Mouse (Mus musculus) heart, postnatal 0 days (tissue): ENCODE measurements around the gene Plekha5. TPM values are rescaled to one million over a fixed set of nuclear protein-coding genes. Genes with fewer than 3 reads are reported as not detected.

Source experiments
- ATAC-seq: fragments of 200-750 bp; cut with Nextera tagmentation; 2 replicates; pipeline ENCODE4 v1.8.0; 2017; ENCODE audit warnings: low read depth, moderate number of reproducible peaks, moderate library complexity; ENCODE audit not compliant: insufficient read depth
- DNase-seq: peaks from one replicate; pipeline ENCODE4 v3.0.0-alpha.2; 2016; ENCODE audit warnings: low spot score
- H3K27ac ChIP-seq: fragments of 300-500 bp; sonication (generic); 2 replicates; pipeline ENCODE4 v1.5.1; 2014; ENCODE audit warnings: low read depth, mild to moderate bottlenecking
- H3K27me3 ChIP-seq: fragments of 300-500 bp; sonication (generic); 2 replicates; pipeline ENCODE4 v1.6.1; 2014; ENCODE audit warnings: low read length, mixed read lengths; ENCODE audit not compliant: control insufficient read depth, insufficient read depth
- H3K36me3 ChIP-seq: fragments of 300-500 bp; sonication (generic); replicated peaks from 2 replicates; pipeline ENCODE4 v1.6.1; 2014; ENCODE audit warnings: low read length, mixed read lengths; ENCODE audit not compliant: control insufficient read depth, insufficient read depth
- H3K4me1 ChIP-seq: fragments of 300-500 bp; sonication (generic); 2 replicates; pipeline ENCODE4 v1.6.1; 2014; ENCODE audit warnings: antibody characterized with exemption; ENCODE audit not compliant: control insufficient read depth, insufficient read depth
- H3K4me2 ChIP-seq: fragments of 300-500 bp; sonication (generic); 2 replicates; pipeline ENCODE4 v1.6.1; 2014; ENCODE audit warnings: low read depth, mild to moderate bottlenecking, low read length, moderate library complexity
- H3K4me3 ChIP-seq: fragments of 300-500 bp; sonication (generic); 2 replicates; pipeline ENCODE4 v1.5.1; 2014; ENCODE audit warnings: low read depth, low read length
- H3K9ac ChIP-seq: fragments of 300-500 bp; sonication (generic); replicated peaks from 2 replicates; pipeline ENCODE4 v1.6.1; 2014; ENCODE audit warnings: low read depth, low read length, mixed read lengths
- H3K9me3 ChIP-seq: fragments of 300-500 bp; sonication (generic); replicated peaks from 2 replicates; pipeline ENCODE4 v1.6.1; 2016; ENCODE audit warnings: low read length; ENCODE audit not compliant: control insufficient read depth
- CTCF ChIP-seq: IDR thresholded peaks from 2 replicates; pipeline ENCODE4 v1.5.1; 2016; ENCODE audit warnings: antibody characterized with exemption, control low read depth, low read depth
- EP300 ChIP-seq: IDR thresholded peaks from 2 replicates; pipeline ENCODE4 v1.6.1; 2016; ENCODE audit warnings: antibody characterized with exemption, low read depth
- WGBS: fragments of 180-500 bp; shearing (Covaris S2); extraction: QIAGEN DNeasy Blood & Tissue Kit; methylation state at CpG from one replicate; pipeline ENCODE4 v1.1.7; 2014; 5-methylcytosine and 5-hydroxymethylcytosine counted together
- polyA plus RNA-seq: library from polyadenylated mRNA; unstranded; fragments of >200 nt; fragmentation: Nextera tagmentation; extraction: Ambion mirVana; gene quantifications from 2 replicates; pipeline ENCODE4 v1.2.1, GENCODE M21; 2015
- total RNA-seq: library from RNA; depleted of rRNA; stranded (reverse); fragments of >200 nt; gene quantifications from 2 replicates; pipeline ENCODE4 v1.2.3, GENCODE M21; 2014; ENCODE audit warnings: low replicate concordance

The Plekha5 gene
- total and polyA plus RNA-seq, 2 experiments from 2014 or later, result 15.4 to 34.0 TPM

GRCm38 (mm10) chr6:140429236-140429635, 5.4 kb downstream of the Plekha5 start:
- Histone ChIP-seq H3K27me3 (no peaks in the 10 kb centered on the region), H3K4me3 (no peak overlapping the region), H3K9ac (no peak overlapping the region), H3K4me1 (no peaks in the 10 kb centered on the region; the same call in 1 of the 2 replicates), H3K4me2 (no peak overlapping the region), H3K9me3 (no peaks in the 10 kb centered on the region), H3K36me3 (peaks cover 5% of the 10 kb centered on the region; the same call in 1 of the 2 replicates), H3K27ac (no peak overlapping the region)
- ATAC-seq, result no peak
- DNase-seq, result no peak
- TF ChIP-seq EP300 (no peak), CTCF (no peak)
- 74% methylated on average over 8 of the region's 8 CpGs for WGBS

- H3K27ac ChIP-seq, result no peak overlapping the region
- 93% methylated on average over 9 of the region's 9 CpGs for WGBS
- no peaks in the 10 kb centered on the region for H3K4me1 ChIP-seq
- no peak overlapping the region for H3K4me3 ChIP-seq
- H3K9ac ChIP-seq, result no peak overlapping the region
- H3K27me3 ChIP-seq, result no peaks in the 10 kb centered on the region
- TF ChIP-seq EP300, result no peak
- no peak for TF ChIP-seq CTCF
- H3K36me3 ChIP-seq, result peaks cover 3% of the 10 kb centered on the region; the same call in 1 of the 2 replicates
- DNase-seq (no peak), ATAC-seq (no peak)
- no peak overlapping the region for H3K4me2 ChIP-seq
- no peaks in the 10 kb centered on the region for H3K9me3 ChIP-seq
Measured at GRCm38 (mm10) chr6:140432363-140432762, 8.5 kb downstream of the Plekha5 start.

GRCm38 (mm10) chr6:140443374-140443773, 19.5 kb downstream of the Plekha5 start:
- no peaks in the 10 kb centered on the region for H3K9me3 ChIP-seq
- TF ChIP-seq EP300, result no peak
- TF ChIP-seq CTCF, result peak; percentile 83
- no peak overlapping the region for H3K9ac ChIP-seq
- H3K27me3 ChIP-seq, result no peaks in the 10 kb centered on the region
- ATAC-seq (no peak), DNase-seq (peak; percentile 33)
- no peaks in the 10 kb centered on the region for H3K4me1 ChIP-seq
- H3K4me3 ChIP-seq, result no peak overlapping the region
- WGBS, result 83% methylated on average over 5 of the region's 5 CpGs
- no peak overlapping the region for H3K4me2 ChIP-seq
- H3K36me3 ChIP-seq, result no peaks in the 10 kb centered on the region
- H3K27ac ChIP-seq, result no peak overlapping the region

GRCm38 (mm10) chr6:140444147-140444546, 20.3 kb downstream of the Plekha5 start:
- no peak for DNase-seq
- no peak overlapping the region for H3K27ac ChIP-seq
- TF ChIP-seq CTCF (no peak), EP300 (no peak)
- H3K36me3 ChIP-seq, result no peaks in the 10 kb centered on the region
- WGBS, result 72% methylated on average over 7 of the region's 7 CpGs
- no peaks in the 10 kb centered on the region for H3K4me1 ChIP-seq
- no peaks in the 10 kb centered on the region for H3K9me3 ChIP-seq
- no peak for ATAC-seq
- no peaks in the 10 kb centered on the region for H3K27me3 ChIP-seq
- no peak overlapping the region for H3K4me3 ChIP-seq
- H3K9ac ChIP-seq, result no peak overlapping the region
- no peak overlapping the region for H3K4me2 ChIP-seq

GRCm38 (mm10) chr6:140444855-140445465, 21.1 kb downstream of the Plekha5 start:
- H3K36me3 ChIP-seq, result no peaks in the 10 kb centered on the region
- DNase-seq (no peak), ATAC-seq (peak; percentile 44; the same call in 1 of the 2 replicates)
- H3K9me3 ChIP-seq, result no peaks in the 10 kb centered on the region
- H3K4me1 ChIP-seq, result no peaks in the 10 kb centered on the region
- H3K27ac ChIP-seq, result no peak overlapping the region
- H3K9ac ChIP-seq, result no peak overlapping the region; the same call in 1 of the 2 replicates
- no peaks in the 10 kb centered on the region for H3K27me3 ChIP-seq
- H3K4me3 ChIP-seq, result no peak overlapping the region
- TF ChIP-seq EP300, result no peak
- TF ChIP-seq CTCF, result no peak
- no peak overlapping the region for H3K4me2 ChIP-seq
- 43% methylated on average over 10 of the region's 10 CpGs for WGBS
